Mouse (Mus musculus) forebrain, embryonic 13.5 days (tissue): ENCODE measurements at regions not wholly inside any gene's neighbourhood (a gene's known extent, or its start where the extent isn't known, plus 50 kb on each side); places are given as distances from the start of the nearest gene placed in this dataset.

Experiments used
- ATAC-seq: fragments of 200-750 bp; cut with Nextera tagmentation; 2 replicates; pipeline ENCODE4 v1.8.0; 2017
- H3K27ac ChIP-seq: fragments of 300-500 bp; sonication (generic); 2 replicates; pipeline ENCODE4 v1.5.1; 2015; ENCODE audit warnings: inconsistent platforms, mild to moderate bottlenecking, moderate library complexity
- H3K27me3 ChIP-seq: fragments of 300-500 bp; sonication (generic); 2 replicates; pipeline ENCODE4 v1.6.1; 2015; ENCODE audit warnings: mild to moderate bottlenecking, inconsistent platforms
- H3K36me3 ChIP-seq: fragments of 300-500 bp; sonication (generic); 2 replicates; pipeline ENCODE4 v1.6.1; 2015; ENCODE audit warnings: mild to moderate bottlenecking, inconsistent platforms; ENCODE audit not compliant: poor library complexity, severe bottlenecking
- H3K4me1 ChIP-seq: fragments of 300-500 bp; sonication (generic); 2 replicates; pipeline ENCODE4 v1.6.1; 2015; ENCODE audit warnings: inconsistent platforms
- H3K4me2 ChIP-seq: fragments of 300-500 bp; sonication (generic); 2 replicates; pipeline ENCODE4 v1.6.1; 2015; ENCODE audit warnings: inconsistent platforms, mild to moderate bottlenecking, moderate library complexity
- H3K4me3 ChIP-seq: fragments of 300-500 bp; sonication (generic); 2 replicates; pipeline ENCODE4 v1.5.1; 2015; ENCODE audit warnings: mild to moderate bottlenecking, inconsistent platforms
- H3K9ac ChIP-seq: fragments of 300-500 bp; sonication (generic); 2 replicates; pipeline ENCODE4 v1.6.1; 2015; ENCODE audit warnings: mild to moderate bottlenecking, inconsistent platforms
- H3K9me3 ChIP-seq: fragments of 300-500 bp; sonication (generic); replicated peaks from 2 replicates; pipeline ENCODE4 v1.6.1; 2016; ENCODE audit warnings: inconsistent platforms
- WGBS: fragments of 180-500 bp; shearing (Covaris S2); methylation state at CpG from one replicate; pipeline ENCODE4 v1.1.7; 2015; 5-methylcytosine and 5-hydroxymethylcytosine counted together

- H3K36me3 ChIP-seq: no peaks in the 10 kb centered on the region
- ATAC-seq: no peak
- no peak overlapping the region for H3K4me3 ChIP-seq
- H3K4me1 ChIP-seq: no peaks in the 10 kb centered on the region
- 71% methylated on average over 7 of the region's 7 CpGs for WGBS
- no peak overlapping the region for H3K9ac ChIP-seq
- H3K27me3 ChIP-seq: no peaks in the 10 kb centered on the region
- no peak overlapping the region for H3K27ac ChIP-seq
- no peak overlapping the region for H3K4me2 ChIP-seq
- no peaks in the 10 kb centered on the region for H3K9me3 ChIP-seq
These were observed 232.2 kb upstream of the Adra1b start for GRCm38 (mm10) chr11:44133244-44133643.

DNA sequence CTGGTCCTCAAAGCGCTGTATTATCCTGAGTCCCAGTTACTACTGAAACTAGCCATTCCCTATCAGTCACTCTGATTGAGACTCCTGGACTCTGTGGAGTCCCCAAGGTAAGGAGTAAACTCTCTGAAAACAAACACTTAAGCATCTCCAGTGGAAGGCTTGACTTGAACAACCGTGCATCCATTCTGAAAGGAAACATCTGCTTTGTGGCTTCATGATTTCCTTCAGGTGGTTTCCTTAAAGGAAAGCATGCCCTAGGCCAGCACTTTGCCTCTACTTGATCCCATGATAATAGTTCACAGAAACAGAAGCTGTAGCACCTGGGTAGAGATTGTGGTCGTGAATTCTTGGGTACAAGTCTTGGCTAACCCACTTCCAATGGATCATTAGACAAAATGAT lies 235.0 kb upstream of the Adra1b start:
- H3K9me3 ChIP-seq: no peaks in the 10 kb centered on the region

GRCm38 (mm10) chr11:44142996-44143395 lies 242.0 kb upstream of the Adra1b start:
- Histone ChIP-seq H3K4me2 (no peak overlapping the region), H3K27me3 (no peaks in the 10 kb centered on the region), H3K9me3 (no peaks in the 10 kb centered on the region), H3K27ac (no peak overlapping the region), H3K4me3 (no peak overlapping the region), H3K36me3 (no peaks in the 10 kb centered on the region), H3K4me1 (no peaks in the 10 kb centered on the region), H3K9ac (no peak overlapping the region)
- ATAC-seq: peak; percentile 41; the same call in 1 of the 2 replicates
- 92% methylated on average over 4 of the region's 4 CpGs for WGBS

More for the DNA sequence above, 235.0 kb upstream of the Adra1b start:
- Histone ChIP-seq H3K4me2 (no peak overlapping the region), H3K9ac (no peak overlapping the region), H3K4me3 (no peak overlapping the region), H3K4me1 (no peaks in the 10 kb centered on the region), H3K27ac (no peak overlapping the region), H3K36me3 (no peaks in the 10 kb centered on the region), H3K27me3 (no peaks in the 10 kb centered on the region)
- no peak for ATAC-seq
- WGBS: 90% methylated on average over 3 of the region's 3 CpGs

- Histone ChIP-seq H3K9ac (no peak overlapping the region), H3K27me3 (no peaks in the 10 kb centered on the region), H3K4me3 (no peak overlapping the region), H3K36me3 (no peaks in the 10 kb centered on the region), H3K27ac (no peak overlapping the region), H3K4me2 (no peak overlapping the region), H3K4me1 (no peaks in the 10 kb centered on the region), H3K9me3 (no peaks in the 10 kb centered on the region)
- 85% methylated on average over 3 of the region's 3 CpGs for WGBS
- no peak for ATAC-seq
These were observed 243.5 kb upstream of the Adra1b start for GRCm38 (mm10) chr11:44144477-44144876.

- H3K4me3 ChIP-seq: no peak overlapping the region
- 83% methylated on average over 3 of the region's 3 CpGs for WGBS
- H3K9ac ChIP-seq: no peak overlapping the region
- ATAC-seq: no peak
- H3K4me2 ChIP-seq: no peak overlapping the region
- no peaks in the 10 kb centered on the region for H3K27me3 ChIP-seq
- no peak overlapping the region for H3K27ac ChIP-seq
- no peaks in the 10 kb centered on the region for H3K36me3 ChIP-seq
- H3K9me3 ChIP-seq: no peaks in the 10 kb centered on the region
- H3K4me1 ChIP-seq: no peaks in the 10 kb centered on the region
These were observed 245.4 kb upstream of the Adra1b start for GRCm38 (mm10) chr11:44146419-44146818.

DNA sequence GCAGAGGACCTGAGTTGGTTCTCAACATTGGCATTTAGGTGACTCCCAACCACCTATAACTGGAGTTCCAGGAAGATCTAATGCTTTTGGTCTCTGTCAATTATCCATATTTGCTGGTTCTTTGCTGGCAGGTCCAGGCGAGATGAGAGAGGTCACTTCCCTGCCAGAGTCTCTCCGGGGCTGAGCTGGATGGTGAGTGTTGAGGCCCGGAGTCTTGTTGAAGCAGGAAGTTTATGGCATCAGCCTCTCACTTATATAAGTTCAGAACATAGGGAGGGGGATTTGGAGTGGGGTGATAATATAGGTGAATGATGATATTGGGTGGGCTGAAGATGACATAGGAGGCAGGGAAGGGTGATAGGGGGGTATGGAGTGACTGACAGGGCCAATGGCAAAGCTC lies 246.3 kb upstream of the Il12b start:
- H3K9ac ChIP-seq: no peak overlapping the region
- ATAC-seq: no peak
- H3K27ac ChIP-seq: no peak overlapping the region
- H3K36me3 ChIP-seq: no peaks in the 10 kb centered on the region
- no peaks in the 10 kb centered on the region for H3K27me3 ChIP-seq
- H3K4me1 ChIP-seq: peaks cover 5% of the 10 kb centered on the region
- no peak overlapping the region for H3K4me2 ChIP-seq
- H3K9me3 ChIP-seq: no peaks in the 10 kb centered on the region
- no peak overlapping the region for H3K4me3 ChIP-seq
- 95% methylated on average over 3 of the region's 3 CpGs for WGBS

GRCm38 (mm10) chr11:44155591-44155990 lies 244.3 kb upstream of the Il12b start:
- Histone ChIP-seq H3K27ac (no peak overlapping the region), H3K36me3 (no peaks in the 10 kb centered on the region), H3K9ac (no peak overlapping the region), H3K9me3 (no peaks in the 10 kb centered on the region), H3K27me3 (no peaks in the 10 kb centered on the region), H3K4me3 (no peak overlapping the region), H3K4me2 (no peak overlapping the region), H3K4me1 (peaks cover 5% of the 10 kb centered on the region)
- no peak for ATAC-seq
- WGBS: 71% methylated on average over 2 of the region's 2 CpGs

DNA sequence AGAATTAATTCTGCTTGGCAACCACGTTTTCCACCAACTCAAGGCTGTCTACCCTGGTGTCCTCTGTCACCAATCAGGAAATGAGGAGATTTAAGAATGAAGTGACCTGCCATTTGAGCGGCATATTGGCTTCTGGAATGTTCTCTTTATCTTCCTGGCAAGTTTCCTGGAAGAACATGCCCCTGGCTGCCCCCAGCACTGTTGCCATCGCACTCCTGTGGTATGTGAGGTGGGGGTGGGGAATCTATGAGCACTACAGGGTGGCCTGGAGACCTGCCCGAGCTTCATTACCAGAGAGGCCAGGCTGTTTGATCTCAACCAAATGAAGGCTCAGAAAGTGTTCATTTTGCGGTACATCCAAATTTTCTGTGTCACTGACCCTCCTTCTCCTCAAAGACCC lies 243.8 kb upstream of the Il12b start:
- H3K9ac ChIP-seq: no peak overlapping the region
- no peaks in the 10 kb centered on the region for H3K36me3 ChIP-seq
- no peak overlapping the region for H3K27ac ChIP-seq
- 47% methylated on average over 5 of the region's 5 CpGs for WGBS
- H3K4me3 ChIP-seq: no peak overlapping the region
- H3K4me1 ChIP-seq: peaks cover 5% of the 10 kb centered on the region
- ATAC-seq: 0 out of 2 replicates have a peak, but pooled peaks have one; percentile 43
- H3K27me3 ChIP-seq: no peaks in the 10 kb centered on the region
- H3K9me3 ChIP-seq: no peaks in the 10 kb centered on the region
- H3K4me2 ChIP-seq: no peak overlapping the region

DNA sequence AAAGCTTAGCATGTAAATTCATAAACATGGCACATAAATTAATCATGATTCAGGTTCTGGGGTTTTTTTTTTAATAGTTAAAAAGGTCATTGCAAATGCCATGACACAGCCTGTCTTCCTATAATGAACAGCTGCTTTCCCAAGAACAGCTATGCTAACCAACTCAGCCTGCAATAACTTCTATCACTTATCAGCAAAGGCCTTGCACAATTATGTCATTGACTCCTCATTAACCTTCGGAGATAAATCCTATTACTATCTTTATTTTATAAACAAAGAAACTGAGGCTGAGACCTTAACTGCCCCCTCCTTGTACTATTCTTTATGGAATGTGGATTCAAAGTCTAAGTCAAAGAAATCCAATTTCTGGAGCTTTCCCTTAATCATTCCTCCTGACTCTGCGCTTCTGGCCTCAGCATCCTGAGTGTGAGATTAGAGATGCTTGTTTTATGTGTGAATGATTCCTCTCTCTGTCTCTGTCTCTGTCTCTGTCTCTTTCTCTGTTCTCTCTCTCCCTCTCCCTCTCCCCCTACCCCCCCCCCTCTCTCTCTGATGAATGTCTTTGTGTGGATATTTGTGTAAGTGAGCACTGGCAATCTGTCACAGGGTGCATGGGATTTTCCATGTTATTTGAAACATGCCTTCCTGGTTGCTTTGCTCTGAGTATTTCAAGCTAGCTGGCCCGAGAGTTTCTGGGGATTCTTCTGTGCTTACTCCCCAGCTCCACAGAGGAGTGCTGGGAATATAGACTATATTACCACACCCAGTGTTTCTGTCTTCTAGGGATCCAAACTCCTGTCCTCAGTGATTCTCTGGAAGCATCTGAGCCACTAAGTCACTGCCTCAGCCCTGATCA lies 243.1 kb upstream of the Il12b start:
- H3K27ac ChIP-seq: no peak overlapping the region
- H3K4me2 ChIP-seq: no peak overlapping the region
- H3K4me1 ChIP-seq: peaks cover 5% of the 10 kb centered on the region
- H3K36me3 ChIP-seq: no peaks in the 10 kb centered on the region
- 70% methylated on average over 3 of the region's 3 CpGs for WGBS
- H3K4me3 ChIP-seq: no peak overlapping the region
- no peak for ATAC-seq
- no peak overlapping the region for H3K9ac ChIP-seq
- H3K9me3 ChIP-seq: no peaks in the 10 kb centered on the region
- H3K27me3 ChIP-seq: no peaks in the 10 kb centered on the region

- no peak overlapping the region for H3K27ac ChIP-seq
- no peaks in the 10 kb centered on the region for H3K36me3 ChIP-seq
- H3K27me3 ChIP-seq: no peaks in the 10 kb centered on the region
- no peak for ATAC-seq
- H3K9me3 ChIP-seq: no peaks in the 10 kb centered on the region
- WGBS: 80% methylated on average over 5 of the region's 5 CpGs
- H3K4me3 ChIP-seq: no peak overlapping the region
- peaks cover 5% of the 10 kb centered on the region for H3K4me1 ChIP-seq
- H3K9ac ChIP-seq: no peak overlapping the region
- H3K4me2 ChIP-seq: no peak overlapping the region
These were observed 241.6 kb upstream of the Il12b start for GRCm38 (mm10) chr11:44158236-44158635.

DNA sequence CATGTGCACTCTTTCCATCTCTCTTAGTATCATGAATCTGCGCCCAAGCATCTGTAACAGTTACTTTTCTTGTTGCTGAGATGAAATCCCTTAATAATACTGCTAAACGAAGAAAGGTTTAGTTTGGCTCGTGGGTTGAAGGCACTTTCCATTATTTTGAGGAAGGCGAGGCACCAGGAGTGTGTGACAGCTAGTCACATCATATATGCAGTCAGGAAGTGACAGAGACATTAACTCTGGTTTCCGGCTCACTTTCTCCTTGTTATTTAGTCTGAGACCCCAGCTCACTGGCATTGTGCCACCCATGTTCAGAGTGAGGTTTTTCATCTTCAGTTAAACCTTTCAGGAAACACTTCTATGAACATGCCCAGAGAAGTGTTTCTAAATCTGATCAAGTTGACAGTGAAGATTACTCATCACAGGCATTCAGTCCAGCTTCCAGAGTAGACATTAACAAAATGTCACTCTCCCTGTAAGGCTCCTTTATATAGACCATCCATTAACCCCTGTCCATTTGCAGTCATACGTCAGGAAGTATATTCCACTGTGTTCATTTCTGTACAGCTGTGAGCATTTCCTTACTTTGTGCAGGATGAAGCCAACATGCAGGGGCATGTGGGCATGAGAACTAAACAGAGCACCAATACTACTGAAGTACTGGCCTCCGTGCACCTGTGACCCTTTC lies 238.0 kb upstream of the Il12b start:
- no peak for ATAC-seq
- WGBS: 87% methylated on average over 7 of the region's 7 CpGs
- no peak overlapping the region for H3K9ac ChIP-seq
- no peaks in the 10 kb centered on the region for H3K9me3 ChIP-seq
- no peaks in the 10 kb centered on the region for H3K36me3 ChIP-seq
- H3K4me1 ChIP-seq: no peaks in the 10 kb centered on the region
- no peak overlapping the region for H3K4me3 ChIP-seq
- H3K27me3 ChIP-seq: no peaks in the 10 kb centered on the region
- no peak overlapping the region for H3K27ac ChIP-seq
- no peak overlapping the region for H3K4me2 ChIP-seq

DNA sequence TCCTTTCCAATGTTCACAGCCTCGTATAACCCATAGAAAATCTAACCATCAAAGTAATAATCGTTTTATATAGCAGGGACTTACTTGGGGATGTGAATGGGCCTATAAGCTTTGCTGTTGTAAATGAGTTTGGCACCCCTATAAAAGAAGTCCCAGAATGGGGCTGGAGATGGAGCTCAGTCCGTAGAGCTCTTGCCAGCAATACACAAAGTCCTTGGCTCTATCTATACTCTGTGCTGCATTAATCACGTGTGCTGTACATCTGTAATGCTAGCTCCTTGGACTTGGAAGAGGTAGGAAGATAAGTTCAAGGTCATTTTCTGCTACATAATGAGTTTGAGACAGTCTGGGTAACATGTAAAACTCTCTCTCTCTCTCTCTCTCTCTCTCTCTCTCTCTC lies 236.8 kb upstream of the Il12b start:
- Histone ChIP-seq H3K27me3 (no peaks in the 10 kb centered on the region), H3K4me3 (no peak overlapping the region), H3K36me3 (no peaks in the 10 kb centered on the region), H3K4me1 (no peaks in the 10 kb centered on the region), H3K9me3 (no peaks in the 10 kb centered on the region), H3K27ac (no peak overlapping the region), H3K4me2 (no peak overlapping the region), H3K9ac (no peak overlapping the region)
- ATAC-seq: no peak
- 69% methylated on average over 4 of the region's 4 CpGs for WGBS
